Comparison of ENCODE assay signal across 9 mouse cellular contexts in the genomic region with DNA sequence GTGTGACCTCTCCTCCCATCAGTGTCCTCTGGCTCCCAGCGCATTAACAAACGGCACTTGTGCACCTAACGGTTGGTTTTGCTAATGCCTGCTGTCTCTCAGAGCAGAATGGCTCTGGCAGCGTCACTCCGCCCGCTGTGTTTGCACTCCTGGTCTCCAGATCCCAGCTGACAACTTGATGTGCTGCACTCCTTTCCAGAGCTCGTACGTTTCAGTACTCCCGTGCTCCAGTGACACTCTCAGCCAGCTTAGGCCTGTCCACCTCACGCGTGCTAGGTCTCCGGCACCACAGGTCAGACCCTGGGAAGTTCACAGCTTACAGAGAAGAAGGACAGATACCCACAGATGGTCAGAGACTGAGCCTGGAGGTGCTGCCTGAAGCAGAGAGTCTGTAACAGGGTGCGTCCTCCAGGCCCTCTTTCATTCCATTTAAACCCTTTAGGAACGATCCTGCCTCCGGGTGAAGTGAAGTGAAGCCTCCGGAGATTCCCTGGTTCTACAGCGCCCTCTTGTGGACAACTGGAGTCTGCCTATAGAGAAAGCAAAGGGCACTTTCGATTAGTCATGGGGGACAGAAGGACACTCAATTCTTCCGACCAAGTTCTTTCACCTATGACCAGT. TPM values are rescaled to one million over a fixed set of nuclear protein-coding genes. Genes with fewer than 3 reads are reported as not detected.
DNase-seq lines count a peak whose midpoint lies in the region; ATAC-seq lines count a peak whose summit lies in the region.
"Had no signal": no experiment of that assay in that cellular context is flagged by ENCODE, and none has a peak within 500 bp of the region (broad histone marks: within the 10 kb centered on the region; RNA-seq: fewer than 3 reads in every experiment).

No protein-coding gene starts in this region.

- intact Hi-C loops in left cerebral cortex, postnatal 4 days (cut with DNase I) = loop anchor here (5.0 kb wide), 3 partner anchors 202 to 297 kb away; a partner anchor contains a TSS

- no peak overlapping the region; the same call in 1 of the 2 replicates for H3K9ac ChIP-seq in midbrain, embryonic 11.5 days (ENCODE audit: low read length)

- H3K4me3 ChIP-seq in midbrain, embryonic 11.5 days (ENCODE audit: low read depth, low read length) = no peak overlapping the region

- peak; percentile 63 for ATAC-seq in midbrain, embryonic 11.5 days (ENCODE audit: low FRiP score)
- ATAC-seq: Patski had no signal

- H3K4me1 ChIP-seq in midbrain, embryonic 11.5 days (ENCODE audit: control insufficient read depth, insufficient read depth, low read length) = no peaks in the 10 kb centered on the region

- H3K36me3 ChIP-seq in midbrain, embryonic 11.5 days (ENCODE audit: control insufficient read depth, insufficient read depth, low read length) = no peaks in the 10 kb centered on the region

- peak overlapping the region; percentile 22; the same call in 1 of the 2 replicates for H3K4me2 ChIP-seq in midbrain, embryonic 11.5 days

- H3K9me3 ChIP-seq in midbrain, embryonic 11.5 days (ENCODE audit: control insufficient read depth, low read length) = no peaks in the 10 kb centered on the region

- peak; percentile 83 for DNase-seq in layer of hippocampus, adult 11-12 months (ENCODE audit: low spot score)
- DNase-seq in layer of hippocampus, adult 9-10 months (ENCODE audit: low spot score) = no peak
- DNase-seq in cerebellum, postnatal 14 days = peak; percentile 93 to 96
- peak; percentile 34 to 35 for DNase-seq in gastrocnemius, adult 8-10 months (ENCODE audit: low spot score in 2 of 2)
- DNase-seq in hindlimb bud, embryonic 11.5 days (ENCODE audit: extremely low spot score, low read depth, low spot score) = peak; percentile 87
- DNase-seq in left cerebral cortex, postnatal 4 days = peak; percentile 86
- peak; percentile 97 for DNase-seq in midbrain, embryonic 11.5 days (ENCODE audit: low spot score, missing footprints)
- peak; percentile 36 to 74 for DNase-seq in spleen, postnatal 10 days (ENCODE audit: low spot score in 2 of 2)

- no peak overlapping the region for H3K27ac ChIP-seq in midbrain, embryonic 11.5 days (ENCODE audit: low read depth, low read length)

- 27% methylated on average over 19 of the region's 19 CpGs for WGBS in midbrain, embryonic 11.5 days

- no peaks in the 10 kb centered on the region for H3K27me3 ChIP-seq in midbrain, embryonic 11.5 days (ENCODE audit: control insufficient read depth, insufficient read depth, low read length)
- H3K27me3 ChIP-seq: Patski had no signal

RNA-seq across cellular contexts. Expression of a gene that starts 37.9 kb away (rescaled TPM):
- total RNA-seq in gastrocnemius, adult 8-10 months (2022) = not detected
- not detected for total RNA-seq in left cerebral cortex, postnatal 4 days (2021)
- not detected in 2 replicates for polyA plus RNA-seq in midbrain, embryonic 11.5 days (2014; fragmentation: Nextera tagmentation; extraction: Ambion mirVana)
- polyA plus RNA-seq: Patski had no signal
